Mouse (Mus musculus): ENCODE measurements around the gene Srpr.

The Srpr gene

DNA sequence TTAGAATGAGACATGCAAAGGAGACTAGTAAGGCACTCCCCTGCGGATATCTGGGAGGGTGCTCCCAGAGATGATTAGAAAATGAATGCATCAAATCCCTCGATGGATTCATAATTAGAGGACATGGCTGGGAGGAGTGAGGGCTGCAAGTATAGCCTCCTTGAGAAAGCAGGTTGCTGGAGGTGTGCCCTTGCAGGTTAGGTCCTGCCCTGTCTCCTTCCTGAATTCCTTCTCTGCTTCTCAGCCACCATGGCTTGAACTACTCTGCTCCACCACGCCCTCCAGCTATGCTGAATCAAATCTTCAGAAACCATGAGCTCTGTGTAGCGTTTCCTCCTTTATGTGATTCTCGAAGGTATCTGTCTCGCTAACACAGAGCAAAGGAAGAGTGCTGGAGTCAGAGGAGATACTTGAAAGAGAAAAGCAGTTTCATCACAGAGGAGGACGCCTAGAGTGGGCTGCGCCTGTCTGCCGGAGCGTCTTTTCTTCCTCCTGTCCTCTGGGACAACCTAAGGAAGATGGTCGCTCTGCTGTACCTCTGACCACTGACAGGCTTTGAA lies 6.9 kb upstream of the Srpr start:
- no peak for DNase-seq

DNA sequence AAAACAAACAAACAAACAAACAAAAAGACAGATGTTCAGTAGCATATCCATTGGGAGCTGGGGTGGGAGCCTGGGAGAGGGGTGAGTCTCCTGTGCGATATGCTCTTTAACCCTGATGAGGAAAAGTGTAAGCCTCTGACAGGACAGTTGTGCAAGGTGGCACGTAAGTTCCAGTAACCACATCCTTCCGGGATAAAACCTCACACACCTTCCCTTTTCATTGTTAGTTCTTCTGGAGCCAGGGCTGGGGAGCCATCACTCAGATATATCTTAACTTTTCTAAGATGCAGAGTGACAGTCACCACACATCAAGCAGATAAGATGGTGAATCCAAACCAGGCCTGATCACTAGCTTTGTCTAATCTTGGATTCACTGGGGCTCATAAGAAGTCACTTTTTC lies 5.9 kb upstream of the Srpr start:
- DNase-seq = no peak

DNA sequence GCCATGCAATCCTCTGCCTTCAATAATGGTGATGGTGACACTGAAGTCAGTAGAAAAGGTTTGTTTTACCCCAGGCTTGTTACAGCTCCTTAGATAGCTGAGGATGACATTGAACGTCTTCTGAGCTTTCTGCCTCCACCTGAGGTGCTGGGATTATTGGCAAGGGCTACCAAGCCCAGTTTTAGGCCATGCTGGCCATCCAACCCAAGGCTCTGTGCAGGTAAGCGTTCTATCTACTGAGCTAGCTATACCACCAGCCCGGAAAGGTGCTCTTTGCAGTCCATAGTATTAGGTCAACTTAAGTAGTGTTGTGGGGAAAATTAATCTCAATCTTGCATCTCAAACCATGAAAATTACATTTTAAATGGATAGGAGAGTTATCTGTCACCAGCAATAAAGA lies 2.4 kb upstream of the Srpr start:
- no peak for DNase-seq

DNA sequence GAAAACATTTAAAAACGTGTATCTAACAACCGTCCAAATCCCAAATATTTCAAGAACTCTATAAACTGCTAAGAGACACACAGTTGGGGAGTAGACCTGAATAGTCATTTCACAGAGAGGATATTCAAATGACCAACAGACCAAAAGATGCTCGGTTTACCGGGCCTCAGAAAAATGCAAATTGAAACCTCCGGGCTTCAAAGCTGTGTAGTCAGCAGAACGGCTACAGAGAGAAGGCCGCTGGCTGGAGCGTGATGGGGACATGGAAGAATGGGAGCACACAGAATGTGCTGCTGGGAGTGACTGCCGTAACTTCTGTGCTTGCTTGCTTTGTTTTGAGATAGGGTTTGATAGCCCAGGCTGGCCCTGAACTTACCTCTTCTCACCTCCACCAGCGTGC lies 1.6 kb upstream of the Srpr start:
- DNase-seq = no peak

DNA sequence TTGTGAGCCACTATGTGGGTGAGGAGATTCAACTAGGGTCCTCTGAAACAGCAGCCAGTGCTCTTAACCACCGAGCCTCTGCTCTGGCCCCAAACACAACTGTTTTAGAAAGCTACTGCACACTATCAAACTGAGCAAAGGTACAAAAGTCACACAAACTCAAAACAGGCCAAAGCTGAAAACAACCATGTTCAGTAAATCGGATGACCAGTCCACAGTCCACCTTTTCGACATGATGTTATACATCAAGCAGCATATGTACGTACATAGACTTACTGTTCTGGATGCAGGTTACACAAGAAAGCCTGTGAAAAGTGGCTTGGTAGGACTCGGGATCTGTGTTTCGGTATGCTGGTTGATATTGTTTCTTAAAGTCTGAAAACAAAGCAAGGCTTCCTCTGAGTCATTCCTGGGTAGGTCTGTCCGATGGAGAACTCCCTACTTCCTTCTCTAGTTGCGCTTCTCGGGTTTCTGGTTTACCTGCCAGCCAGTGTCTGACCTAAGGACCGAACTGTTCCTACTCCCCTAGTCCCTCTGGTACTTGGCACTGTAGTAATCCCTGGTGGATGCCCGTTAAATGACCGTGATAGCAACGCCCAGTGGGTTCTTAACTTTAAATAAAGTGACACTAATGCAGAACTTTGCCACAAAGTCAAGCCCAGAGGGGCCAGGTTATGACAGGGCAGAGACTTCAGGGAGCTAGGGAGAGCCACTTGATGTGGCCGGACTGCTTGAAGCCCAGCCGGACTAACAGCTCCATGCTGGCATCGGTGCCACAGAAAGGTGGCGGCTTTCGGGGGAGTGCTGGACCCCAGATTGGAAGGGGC lies 817 bp upstream of the Srpr start:
- no peak for DNase-seq

DNA sequence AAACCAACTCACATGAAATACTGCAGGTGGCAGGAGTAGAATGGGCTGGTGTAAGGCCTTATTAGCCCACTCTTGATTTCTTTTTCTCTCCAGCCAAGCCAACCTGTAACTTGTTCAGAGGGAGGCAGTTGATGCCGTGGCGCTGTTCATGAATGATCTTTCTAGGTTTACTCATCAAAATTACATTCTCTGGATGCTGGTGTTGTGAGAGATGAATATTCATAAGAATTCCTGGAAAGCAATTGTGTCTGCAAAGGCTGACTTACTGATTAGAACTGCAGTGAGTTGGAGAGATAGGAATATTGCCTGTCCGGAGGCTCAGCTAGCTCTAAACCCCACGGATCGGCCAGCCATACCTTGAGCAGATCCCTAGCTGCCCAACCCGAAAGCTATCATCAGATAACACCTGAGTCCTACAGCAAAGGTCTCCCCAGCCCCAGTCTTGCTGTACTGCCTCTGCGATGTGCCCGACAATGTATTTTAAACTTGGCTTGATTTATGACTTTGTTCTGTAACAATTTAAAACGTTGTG lies 620 bp downstream of the Srpr start:
- DNase-seq = no peak

DNA sequence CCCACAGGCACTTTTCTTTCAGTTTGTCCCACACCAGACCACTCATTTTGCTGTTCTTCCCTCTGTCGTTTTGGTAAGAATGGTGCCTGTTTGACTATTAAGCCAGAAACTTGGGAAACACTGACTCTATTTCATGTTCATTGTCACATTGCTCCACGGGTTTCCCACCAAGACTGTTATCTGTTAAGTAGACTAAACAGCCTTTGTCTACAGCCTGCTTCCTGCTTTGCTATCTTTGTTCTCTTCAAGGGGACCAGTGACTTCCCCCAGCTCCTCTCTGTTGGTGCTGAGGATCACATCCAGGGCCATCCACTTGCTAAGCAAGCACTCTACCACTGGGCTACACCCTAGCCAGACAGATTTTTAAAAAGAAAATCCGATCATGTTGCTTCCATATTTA lies 3.6 kb downstream of the Srpr start:
- no peak for DNase-seq

DNA sequence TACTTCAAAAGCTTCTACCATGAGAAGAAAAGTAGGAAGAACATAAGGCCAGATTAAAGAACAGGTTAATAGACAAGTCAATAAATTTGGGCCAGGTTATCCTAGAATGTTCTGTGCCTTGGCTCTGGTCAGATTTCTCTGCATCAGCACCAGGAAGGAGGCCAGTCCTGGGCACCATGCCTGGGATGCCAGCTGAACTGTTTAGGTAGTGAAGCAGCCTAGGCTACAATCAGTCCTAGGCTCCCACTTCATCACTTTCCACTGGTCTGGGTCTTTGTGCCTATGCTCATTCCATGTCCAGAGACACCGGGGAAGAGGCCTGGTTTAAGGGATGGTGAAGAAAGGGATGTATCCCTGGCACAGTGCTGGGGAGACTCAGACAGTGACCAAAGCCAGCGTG lies 4.4 kb downstream of the Srpr start:
- DNase-seq = peak in 1 of 2 experiments; percentile 18

DNA sequence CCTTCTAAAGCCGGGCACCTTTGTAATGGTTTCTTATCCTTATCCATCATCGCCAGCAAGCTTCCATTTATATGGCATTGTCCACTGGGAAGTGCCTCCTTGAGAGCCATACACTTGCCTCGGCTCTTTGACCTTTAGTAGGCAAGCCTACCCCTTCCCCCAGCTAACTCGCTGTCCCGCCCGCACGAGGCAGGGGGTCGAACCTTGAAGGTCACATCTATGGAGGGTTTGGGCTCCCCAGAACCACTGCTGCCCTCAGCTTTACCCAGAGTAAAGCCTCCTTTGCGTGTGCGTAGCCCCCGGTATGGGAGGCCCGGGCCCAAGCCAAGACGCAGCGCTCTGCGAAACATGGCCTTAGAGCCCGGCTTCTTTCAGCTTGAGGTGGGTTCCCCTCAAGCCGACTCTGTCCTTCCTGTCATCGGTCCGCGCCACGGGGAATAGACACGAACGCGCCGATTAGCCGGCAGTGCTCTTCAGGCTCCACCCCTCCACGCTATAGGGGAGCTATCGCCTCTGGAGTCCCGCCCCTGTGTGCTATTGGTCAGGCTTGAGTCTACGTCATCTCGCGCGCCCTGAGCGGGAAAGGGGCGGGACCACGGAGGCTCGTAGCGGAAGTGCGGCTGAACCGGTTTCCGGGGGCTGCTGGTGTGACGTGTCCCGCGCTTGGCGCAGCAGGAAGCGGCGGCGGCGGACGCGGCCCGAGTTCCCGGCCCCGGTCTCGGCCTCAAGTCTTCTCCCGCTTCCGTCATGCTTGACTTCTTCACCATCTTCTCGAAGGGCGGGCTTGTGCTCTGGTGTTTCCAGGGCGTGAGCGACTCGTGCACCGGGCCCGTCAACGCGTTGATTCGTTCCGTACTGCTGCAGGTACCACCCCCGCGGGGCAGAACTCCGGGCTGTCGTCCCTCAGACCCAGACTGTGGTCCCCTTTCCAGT lies 10.8 kb downstream of the Srpr start, which contains the start of gene Foxred1:
TSS of gene Foxred1 (minus strand) at position 514 of the 933 bp plus-strand sequence.
- peak; percentile 99 to 100 for DNase-seq

DNA sequence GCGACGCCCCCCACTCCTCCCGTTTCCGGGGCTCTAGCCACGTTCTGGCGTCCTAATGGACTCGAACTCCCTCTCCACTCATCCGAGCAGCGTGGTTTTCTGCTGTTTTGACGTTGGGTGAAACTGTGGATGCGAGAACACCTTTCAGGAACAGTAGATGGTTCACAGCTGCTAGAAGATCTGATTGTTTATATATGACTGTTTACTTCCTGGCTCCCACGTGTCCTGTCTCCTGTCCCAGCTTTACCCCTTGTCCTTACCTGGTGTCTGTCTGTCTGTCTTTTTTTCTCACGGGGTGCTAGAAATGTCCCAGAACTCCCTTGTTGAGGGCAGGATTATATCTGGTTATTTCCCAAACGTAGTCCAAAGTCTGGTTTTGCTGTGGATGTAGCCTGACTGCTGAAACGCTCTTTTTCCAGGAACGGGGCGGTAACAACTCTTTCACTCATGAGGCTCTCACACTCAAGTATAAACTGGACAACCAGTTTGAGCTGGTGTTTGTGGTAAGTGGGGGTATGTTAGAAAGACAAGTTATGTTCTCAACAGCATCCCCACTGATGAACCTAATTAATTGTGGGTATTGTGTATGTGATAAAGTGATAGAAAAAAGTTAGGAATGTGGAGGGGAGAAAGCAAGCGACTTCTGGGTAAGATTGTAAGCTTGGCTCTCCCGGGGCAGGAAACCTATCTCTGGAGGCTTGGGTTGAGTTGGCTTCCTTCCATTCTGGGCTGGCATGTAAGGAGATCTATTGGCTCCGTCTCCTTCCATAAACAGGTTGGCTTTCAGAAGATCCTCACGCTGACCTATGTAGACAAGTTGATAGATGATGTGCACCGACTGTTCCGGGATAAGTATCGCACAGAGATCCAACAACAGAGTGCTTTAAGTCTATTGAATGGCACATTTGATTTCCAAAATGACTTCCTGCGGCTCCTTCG lies 11.9 kb downstream of the Srpr start:
- peak; percentile 20 to 26 for DNase-seq

DNA sequence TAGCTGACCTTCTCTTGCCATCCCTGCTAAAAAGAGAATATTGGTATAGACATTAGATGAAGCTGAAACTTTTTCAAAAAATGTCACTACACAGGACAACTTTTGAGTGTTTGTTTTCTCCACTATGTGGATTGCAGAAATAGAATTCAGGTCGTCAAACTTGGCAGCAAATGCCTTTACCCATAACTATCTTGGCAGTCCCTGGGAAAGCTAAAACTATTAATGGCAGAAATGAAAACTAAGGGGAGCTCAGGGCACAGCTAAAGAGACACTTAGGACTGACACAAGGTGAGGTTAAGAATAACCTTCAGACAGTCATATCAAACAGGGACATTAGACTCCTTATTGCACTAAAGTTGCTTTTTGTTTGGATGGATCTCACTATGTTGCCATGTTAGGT lies 18.0 kb downstream of the Srpr start:
- no peak for DNase-seq

DNA sequence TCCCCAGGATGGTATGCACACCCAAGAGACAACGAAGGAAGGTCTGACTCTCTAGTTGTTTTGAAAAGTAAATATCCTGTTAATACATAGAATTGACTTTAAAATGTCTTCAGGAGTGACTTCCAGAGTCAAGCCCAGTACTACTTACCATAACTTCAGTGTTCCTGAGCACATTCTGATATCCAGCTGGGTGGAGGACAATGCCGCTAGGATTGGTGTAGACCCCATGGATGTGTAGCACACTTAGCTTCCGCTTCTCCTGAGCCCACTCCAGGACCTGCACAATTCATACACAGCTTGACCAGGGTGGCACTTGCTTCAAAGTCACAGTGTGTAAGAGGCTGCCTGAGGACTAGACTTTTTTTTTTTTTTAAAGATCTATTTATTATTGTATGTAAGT lies 23.5 kb downstream of the Srpr start:
- no peak for DNase-seq

DNA sequence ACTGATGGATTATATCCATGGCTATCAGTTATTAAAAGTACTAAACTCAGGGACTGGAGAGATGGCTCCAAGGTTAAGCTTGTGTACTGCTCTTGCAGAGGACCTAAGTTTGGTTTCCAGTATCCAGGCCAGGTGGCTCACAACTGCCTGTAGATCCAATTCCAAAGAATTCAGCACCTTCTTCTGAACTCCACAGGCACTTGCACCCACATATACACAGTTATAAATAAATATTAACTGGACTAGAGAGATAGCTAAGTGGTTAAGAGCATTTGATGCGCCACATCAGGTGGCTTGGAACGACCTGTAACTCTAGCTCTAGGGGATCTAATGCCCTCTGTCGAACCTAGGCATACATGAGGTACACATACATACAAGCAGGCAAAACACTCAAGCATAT lies 28.7 kb downstream of the Srpr start:
- DNase-seq = no peak

DNA sequence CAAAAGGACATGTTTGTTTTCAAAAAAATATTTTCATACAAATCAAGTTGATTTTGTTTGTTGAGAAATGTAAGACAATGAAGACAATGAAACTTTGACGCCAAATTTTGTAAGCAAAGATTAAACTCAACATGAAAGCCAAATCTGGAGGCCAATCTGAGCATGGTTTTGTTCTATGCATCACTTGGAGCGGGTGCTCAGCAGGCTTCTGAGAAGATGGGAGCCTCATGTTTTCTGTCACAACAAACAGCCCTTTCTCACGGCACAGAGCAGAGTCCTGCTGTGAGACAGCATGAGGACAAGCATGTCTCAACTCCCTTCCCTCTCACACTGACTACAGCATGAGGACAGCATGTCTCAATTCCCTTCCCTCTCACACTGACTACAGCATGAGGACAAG lies 36.0 kb downstream of the Srpr start:
- DNase-seq = no peak

DNA sequence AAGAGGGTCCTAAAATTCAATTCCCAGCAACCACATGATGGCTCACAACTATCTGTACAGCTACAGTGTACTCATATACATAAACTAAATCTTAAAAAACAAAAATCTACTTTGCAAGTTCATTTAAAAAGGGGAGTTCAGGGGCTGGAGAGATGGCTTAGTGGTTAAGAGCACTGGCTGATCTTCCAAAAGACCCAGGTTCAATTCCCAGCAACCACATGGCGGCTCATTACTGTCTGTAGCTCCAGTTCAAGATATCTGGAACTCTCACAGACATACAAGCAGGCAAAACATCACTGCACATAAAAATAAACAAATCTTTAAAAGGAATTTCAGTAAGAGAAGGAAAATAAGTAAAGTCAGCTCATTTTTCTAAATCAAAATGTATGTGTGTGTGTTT lies 38.4 kb downstream of the Srpr start:
- DNase-seq = no peak

DNA sequence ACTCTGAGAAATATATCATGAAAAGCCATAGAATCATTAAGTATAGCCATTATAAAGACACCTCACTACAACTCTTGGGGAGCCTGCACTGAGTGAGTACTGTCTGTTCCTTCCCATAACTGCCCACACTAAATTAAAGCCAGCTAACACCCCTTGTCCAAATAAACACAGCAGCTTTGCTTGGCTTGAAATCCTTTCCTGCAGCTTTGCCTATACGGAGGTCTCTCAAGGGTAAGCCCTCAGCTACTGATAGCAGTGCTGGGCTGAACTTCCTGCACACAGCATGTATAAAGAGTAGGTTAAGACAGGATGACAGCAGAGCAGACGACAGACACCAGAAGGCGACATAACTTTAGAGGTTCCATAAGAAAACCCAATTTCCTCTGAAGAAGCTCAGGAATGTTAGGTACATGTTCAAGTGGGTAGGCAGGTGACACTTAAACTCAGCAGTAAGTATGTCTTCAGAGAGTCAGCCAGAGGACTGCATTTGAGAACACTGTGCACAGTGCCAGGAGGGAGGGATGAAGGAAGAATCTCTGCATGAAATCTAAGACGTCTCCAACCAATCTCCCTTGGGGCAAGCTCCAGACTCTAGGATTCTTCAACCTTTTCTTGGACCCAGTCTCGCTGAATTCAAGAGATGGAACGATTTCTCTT lies 39.1 kb downstream of the Srpr start:
- no peak for DNase-seq

DNA sequence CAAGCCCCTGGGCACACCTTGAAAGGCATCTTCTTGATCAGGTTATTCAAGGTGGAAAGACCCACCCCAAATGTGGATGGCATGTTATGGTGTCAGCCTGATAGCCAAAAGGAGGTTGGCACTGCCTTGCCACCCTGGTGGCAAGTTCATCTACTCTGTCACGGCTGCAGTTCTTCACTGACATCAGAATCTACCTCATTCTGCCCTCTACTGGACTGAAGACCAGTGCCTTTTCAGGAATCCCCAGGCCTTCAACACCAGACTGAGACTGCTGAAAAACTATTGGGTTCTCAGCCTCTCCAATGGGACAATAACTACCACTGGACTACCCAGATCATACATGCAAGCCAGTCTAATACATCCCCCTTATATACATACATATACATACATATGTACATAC lies 39.8 kb downstream of the Srpr start:
- DNase-seq = peak in 1 of 2 experiments; percentile 6

DNA sequence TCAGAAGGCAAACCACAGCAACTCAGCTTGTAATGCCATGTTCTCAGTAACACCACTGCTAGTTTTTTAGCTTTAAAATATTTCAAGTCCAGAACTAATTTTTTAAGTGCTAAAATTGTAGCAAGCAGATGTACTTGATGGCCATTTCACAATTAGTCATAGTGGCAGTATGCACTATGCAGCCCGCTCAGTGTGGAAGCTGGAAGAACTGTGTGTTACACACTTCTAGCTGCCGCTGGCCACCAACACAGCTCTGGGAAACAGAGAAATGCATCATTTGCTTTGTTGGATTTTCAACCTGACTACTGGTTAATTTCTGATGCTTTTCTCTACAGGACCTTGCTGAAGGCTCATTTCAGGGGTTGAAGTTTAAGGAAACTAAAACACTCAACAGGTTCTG lies 47.4 kb downstream of the Srpr start:
- no peak for DNase-seq

DNA sequence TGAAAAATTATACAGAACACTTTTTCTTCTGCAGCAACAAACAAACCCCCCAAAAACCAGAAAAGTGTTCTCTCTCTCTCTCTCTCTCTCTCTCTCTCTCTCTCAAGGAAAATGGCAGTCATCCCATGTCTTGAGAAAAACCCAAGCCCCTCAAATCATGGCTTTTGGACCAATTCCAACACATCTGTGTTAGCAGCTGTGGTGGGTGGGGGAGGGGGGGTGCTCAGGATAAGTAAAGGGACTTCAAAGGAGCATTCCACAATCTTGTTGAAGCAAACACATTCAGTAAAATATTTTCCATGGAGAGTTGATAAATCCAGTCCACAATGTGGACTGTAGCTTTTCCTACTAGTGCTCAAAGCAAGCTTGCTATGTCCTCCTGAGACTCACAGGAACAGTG lies 49.5 kb downstream of the Srpr start:
- DNase-seq = no peak

DNA sequence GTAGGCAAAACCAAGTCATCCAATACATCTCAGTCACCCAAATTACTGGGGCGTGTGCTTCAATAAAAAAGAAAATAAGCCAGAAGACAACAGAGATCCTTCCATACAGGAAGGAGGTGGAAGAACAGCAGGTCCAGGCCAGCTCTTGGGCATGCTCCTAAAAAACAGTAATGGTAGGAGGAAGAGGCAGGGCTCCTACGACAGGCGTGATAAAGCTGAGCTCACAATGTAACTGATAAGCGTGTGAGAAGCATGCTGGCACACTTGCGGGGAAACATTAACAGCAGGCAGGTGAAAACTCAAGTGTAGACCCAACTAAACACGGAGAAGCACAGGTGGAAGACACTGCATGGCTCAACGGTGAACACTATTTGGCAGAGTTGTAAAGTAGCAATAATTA lies 57.4 kb downstream of the Srpr start:
- DNase-seq = no peak

DNA sequence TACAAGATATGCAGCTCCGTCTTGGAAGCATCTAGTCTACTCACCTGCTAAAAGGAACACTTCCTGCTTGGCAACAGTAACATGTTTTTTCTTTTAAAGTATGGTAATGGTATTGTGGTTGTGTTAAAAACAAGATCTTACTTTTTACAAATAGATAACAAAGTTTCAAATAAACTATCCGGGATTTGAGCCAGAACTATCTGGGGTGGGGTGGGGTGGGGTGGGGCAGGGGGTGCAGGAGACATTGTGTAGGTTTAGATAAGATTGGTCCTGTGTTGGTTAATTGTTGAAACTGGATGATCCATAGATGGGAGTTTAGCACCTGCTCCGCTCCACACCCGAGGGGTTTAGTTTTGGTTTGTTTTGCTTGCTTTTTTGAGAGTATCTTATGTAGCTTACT lies 62.4 kb downstream of the Srpr start:
- no peak for DNase-seq

DNA sequence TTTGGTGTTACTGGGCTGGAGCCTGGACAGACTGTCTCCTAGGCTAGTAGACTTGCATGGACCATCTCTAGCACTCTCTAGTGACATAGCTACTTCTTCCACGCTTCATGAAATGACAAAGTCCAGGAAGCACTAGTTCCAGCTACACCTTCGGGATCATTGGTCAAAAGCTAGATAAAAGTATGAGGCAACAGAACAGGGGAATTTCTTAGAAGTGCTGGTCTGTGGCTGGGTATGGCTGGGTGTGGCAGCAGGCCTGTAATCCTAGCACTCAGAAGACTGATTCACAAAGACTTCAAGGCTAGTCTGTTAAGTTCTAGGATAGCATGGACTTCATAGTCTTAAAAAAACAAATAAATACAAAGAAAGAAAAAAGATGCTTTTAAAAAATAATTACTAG lies 63.5 kb downstream of the Srpr start:
- DNase-seq = no peak

All from cerebellum, postnatal 10 days (tissue).